Mouse (Mus musculus) E14TG2a.4 (cell line): ENCODE measurements around the gene Stn1.

ENCODE experiments used
- CTCF ChIP-seq: conservative IDR thresholded peaks from 2 replicates; pipeline ENCODE4 v1.5.1; 2014; ENCODE audit warnings: low read length
- NANOG ChIP-seq: IDR thresholded peaks from 2 replicates; pipeline ENCODE4 v1.6.1; 2014; ENCODE audit warnings: borderline replicate concordance, low read length, mixed read lengths
- POU5F1 ChIP-seq: IDR thresholded peaks from 2 replicates; pipeline ENCODE4 v1.6.1; 2014; ENCODE audit warnings: low read length, borderline replicate concordance

GRCm38 (mm10) chr19:47513618-47513897 is 23.7 kb downstream of the Stn1 start:
- no peak for TF ChIP-seq CTCF
- TF ChIP-seq POU5F1 = no peak
- TF ChIP-seq NANOG = no peak
